Mouse (Mus musculus): ENCODE data around the gene Lhx8. TPM values are rescaled to one million over a fixed set of nuclear protein-coding genes. Genes with fewer than 3 reads are reported as not detected.

Gene Lhx8
- total RNA-seq, 1 experiment = not detected

- Histone ChIP-seq H3K27ac (ENCODE audit: insufficient read depth, low read depth, low read length, poor library complexity, severe bottlenecking) (no peak overlapping the region), H3K4me1 (ENCODE audit: control insufficient read depth in 2 of 2, insufficient read depth in 2 of 2, low read length in 2 of 2, poor library complexity in 1 of 2) (no peaks in the 10 kb centered on the region), H3K36me3 (ENCODE audit: control insufficient read depth, insufficient read depth, low read length, poor library complexity, severe bottlenecking) (no peaks in the 10 kb centered on the region), H3K4me3 (ENCODE audit: insufficient read depth in 1 of 2, low read depth in 1 of 2, low read length in 2 of 2, poor library complexity in 1 of 2, severe bottlenecking in 1 of 2) (no peak overlapping the region), H3K9ac (ENCODE audit: insufficient read depth, low read depth, low read length, poor library complexity, severe bottlenecking) (no peak overlapping the region), H3K9me3 (ENCODE audit: control insufficient read depth, insufficient read depth, low read depth, low read length) (no peaks in the 10 kb centered on the region)
- in situ Hi-C loops (cut with MboI; ENCODE audit: low sequenced_read_pairs in 2 of 2, unreplicated experiment in 2 of 2) = no loop called here
- no peak for DNase-seq (ENCODE audit: low read depth, low spot score)
- TF ChIP-seq ZC3H11A (IDR thresholded peaks at IDR 0.05; ENCODE audit: borderline replicate concordance, low read depth, low read length) = no peak
- no peak for TF ChIP-seq MAFK (IDR thresholded peaks at IDR 0.05; ENCODE audit: insufficient read depth, low read depth, low read length)
- TF ChIP-seq HCFC1 (IDR thresholded peaks at IDR 0.05; ENCODE audit: borderline replicate concordance, insufficient read depth, low read length) = no peak
- no peak for TF ChIP-seq CHD2 (IDR thresholded peaks at IDR 0.05; ENCODE audit: low read depth, low read length)
- no peak for TF ChIP-seq ZNF384 (IDR thresholded peaks at IDR 0.05; ENCODE audit: low read depth, low read length)
Measured at GRCm38 (mm10) chr3:154339649-154340260, 9.3 kb upstream of the Lhx8 start.

DNA sequence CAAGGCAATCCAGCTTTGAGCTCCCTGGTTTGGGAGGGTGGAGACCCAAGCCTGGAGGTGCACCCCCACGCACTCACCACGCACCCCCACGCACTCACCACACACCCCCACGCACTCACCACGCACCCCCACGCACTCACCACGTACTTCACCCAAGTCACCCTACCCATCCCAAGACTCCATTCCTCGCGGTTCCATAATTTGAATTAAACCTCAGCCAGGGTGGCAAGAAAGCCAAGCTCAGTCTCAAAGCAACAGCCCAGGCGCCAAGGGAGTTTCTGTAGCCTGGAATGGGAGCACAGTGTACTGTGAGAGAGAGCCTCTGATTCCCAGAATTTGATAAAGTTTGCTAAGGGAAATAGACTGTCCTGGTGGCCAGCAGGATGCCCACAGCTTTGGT lies 4.3 kb upstream of the Lhx8 start:
- Histone ChIP-seq H3K9me3 (ENCODE audit: control insufficient read depth, insufficient read depth, low read depth, low read length) (no peaks in the 10 kb centered on the region), H3K9ac (ENCODE audit: insufficient read depth, low read depth, low read length, poor library complexity, severe bottlenecking) (no peak overlapping the region), H3K4me1 (ENCODE audit: control insufficient read depth in 2 of 2, insufficient read depth in 2 of 2, low read length in 2 of 2, poor library complexity in 1 of 2) (peaks cover 0 to 3% of the 10 kb centered on the region in 2 experiments; a peak in 1 of 4 replicates), H3K27ac (ENCODE audit: insufficient read depth, low read depth, low read length, poor library complexity, severe bottlenecking) (no peak overlapping the region), H3K36me3 (ENCODE audit: control insufficient read depth, insufficient read depth, low read length, poor library complexity, severe bottlenecking) (no peaks in the 10 kb centered on the region), H3K4me3 (ENCODE audit: insufficient read depth in 1 of 2, low read depth in 1 of 2, low read length in 2 of 2, poor library complexity in 1 of 2, severe bottlenecking in 1 of 2) (no peak overlapping the region)
- in situ Hi-C loops (cut with MboI; ENCODE audit: low sequenced_read_pairs in 2 of 2, unreplicated experiment in 2 of 2) = no loop called here
- no peak for DNase-seq (ENCODE audit: low read depth, low spot score)
- TF ChIP-seq CHD2 (IDR thresholded peaks at IDR 0.05; ENCODE audit: low read depth, low read length) (no peak), MAFK (IDR thresholded peaks at IDR 0.05; ENCODE audit: insufficient read depth, low read depth, low read length) (no peak)

DNA sequence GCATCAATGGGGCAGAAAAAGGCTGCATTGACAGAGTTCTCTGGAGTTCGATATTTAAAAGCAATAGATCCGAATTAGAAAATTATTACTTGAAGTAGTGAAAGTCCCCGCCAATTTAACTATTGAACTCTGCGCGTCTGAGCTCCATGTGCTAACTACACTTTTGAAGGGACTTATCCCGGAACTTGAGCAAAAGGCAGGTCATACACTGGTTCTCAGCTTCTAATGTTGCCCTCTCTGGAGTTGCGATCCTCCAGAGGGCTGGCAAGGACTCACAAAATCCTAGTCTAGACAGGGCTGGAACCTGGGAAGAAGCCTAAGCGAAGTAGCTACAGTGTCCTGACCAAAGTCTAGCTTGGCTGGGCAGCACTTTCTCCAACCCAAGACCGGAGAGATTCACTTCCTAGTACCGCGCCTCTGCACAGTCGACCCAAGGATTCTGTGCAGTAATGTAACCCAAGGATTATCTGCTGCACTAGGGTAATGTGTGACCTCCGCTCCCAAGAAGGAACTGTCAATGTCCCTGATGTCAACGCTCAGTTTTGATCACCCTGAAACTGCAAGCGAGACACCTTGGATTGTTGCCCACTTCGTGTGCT lies 3.0 kb upstream of the Lhx8 start:
- Histone ChIP-seq H3K9me3 (ENCODE audit: control insufficient read depth, insufficient read depth, low read depth, low read length) (no peaks in the 10 kb centered on the region), H3K4me1 (ENCODE audit: control insufficient read depth in 2 of 2, insufficient read depth in 2 of 2, low read length in 2 of 2, poor library complexity in 1 of 2) (peaks cover 0 to 3% of the 10 kb centered on the region in 2 experiments; a peak in 1 of 4 replicates), H3K36me3 (ENCODE audit: control insufficient read depth, insufficient read depth, low read length, poor library complexity, severe bottlenecking) (no peaks in the 10 kb centered on the region), H3K9ac (ENCODE audit: insufficient read depth, low read depth, low read length, poor library complexity, severe bottlenecking) (no peak overlapping the region), H3K4me3 (ENCODE audit: insufficient read depth in 1 of 2, low read depth in 1 of 2, low read length in 2 of 2, poor library complexity in 1 of 2, severe bottlenecking in 1 of 2) (no peak overlapping the region), H3K27ac (ENCODE audit: insufficient read depth, low read depth, low read length, poor library complexity, severe bottlenecking) (no peak overlapping the region)
- in situ Hi-C loops (cut with MboI; ENCODE audit: low sequenced_read_pairs in 2 of 2, unreplicated experiment in 2 of 2) = no loop called here
- TF ChIP-seq ZNF384 (IDR thresholded peaks at IDR 0.05; ENCODE audit: low read depth, low read length) (no peak), MAFK (IDR thresholded peaks at IDR 0.05; ENCODE audit: insufficient read depth, low read depth, low read length) (no peak), CHD2 (IDR thresholded peaks at IDR 0.05; ENCODE audit: low read depth, low read length) (no peak), HCFC1 (IDR thresholded peaks at IDR 0.05; ENCODE audit: borderline replicate concordance, insufficient read depth, low read length) (no peak), ZC3H11A (IDR thresholded peaks at IDR 0.05; ENCODE audit: borderline replicate concordance, low read depth, low read length) (no peak)
- DNase-seq (ENCODE audit: low read depth, low spot score) = no peak

DNA sequence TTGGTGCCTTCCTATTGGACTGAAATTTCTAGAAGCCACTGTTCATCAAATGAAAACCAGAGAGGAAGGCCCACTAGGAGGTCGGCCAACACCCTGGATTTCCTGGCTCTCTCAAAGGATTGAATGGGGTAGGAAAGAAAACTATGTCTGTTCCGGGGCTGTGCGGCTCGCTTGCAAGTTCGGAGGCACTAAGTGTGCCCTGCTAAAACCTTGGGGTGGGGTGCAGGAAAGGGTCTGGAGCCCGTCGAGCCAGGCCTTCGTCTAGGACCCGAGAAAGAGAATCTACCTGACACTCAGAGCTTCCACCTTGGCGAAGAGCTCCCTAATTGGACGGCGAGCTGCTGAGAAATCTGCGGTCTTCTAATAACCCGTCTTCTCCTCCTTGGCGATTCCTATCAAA lies 2.5 kb upstream of the Lhx8 start:
- in situ Hi-C loops (cut with MboI; ENCODE audit: low sequenced_read_pairs in 2 of 2, unreplicated experiment in 2 of 2) = no loop called here
- Histone ChIP-seq H3K9me3 (ENCODE audit: control insufficient read depth, insufficient read depth, low read depth, low read length) (no peaks in the 10 kb centered on the region), H3K4me1 (ENCODE audit: control insufficient read depth in 2 of 2, insufficient read depth in 2 of 2, low read length in 2 of 2, poor library complexity in 1 of 2) (peaks cover 0 to 3% of the 10 kb centered on the region in 2 experiments; a peak in 1 of 4 replicates), H3K4me3 (ENCODE audit: insufficient read depth in 1 of 2, low read depth in 1 of 2, low read length in 2 of 2, poor library complexity in 1 of 2, severe bottlenecking in 1 of 2) (no peak overlapping the region), H3K27ac (ENCODE audit: insufficient read depth, low read depth, low read length, poor library complexity, severe bottlenecking) (no peak overlapping the region), H3K36me3 (ENCODE audit: control insufficient read depth, insufficient read depth, low read length, poor library complexity, severe bottlenecking) (no peaks in the 10 kb centered on the region), H3K9ac (ENCODE audit: insufficient read depth, low read depth, low read length, poor library complexity, severe bottlenecking) (no peak overlapping the region)
- no peak for DNase-seq (ENCODE audit: low read depth, low spot score)
- TF ChIP-seq ZNF384 (IDR thresholded peaks at IDR 0.05; ENCODE audit: low read depth, low read length) = no peak
- no peak for TF ChIP-seq CHD2 (IDR thresholded peaks at IDR 0.05; ENCODE audit: low read depth, low read length)
- TF ChIP-seq HCFC1 (IDR thresholded peaks at IDR 0.05; ENCODE audit: borderline replicate concordance, insufficient read depth, low read length) = no peak
- no peak for TF ChIP-seq MAFK (IDR thresholded peaks at IDR 0.05; ENCODE audit: insufficient read depth, low read depth, low read length)
- TF ChIP-seq ZC3H11A (IDR thresholded peaks at IDR 0.05; ENCODE audit: borderline replicate concordance, low read depth, low read length) = no peak
